Mouse (Mus musculus) ZHBTc4 (cell line): Measurements from ENCODE around the gene Sprtn.

ENCODE experiments used
- DNase-seq: peaks from one replicate; pipeline ENCODE4 v3.0.0-alpha.2; 2011; ENCODE audit warnings: low read depth, low spot score

Gene Sprtn

DNA sequence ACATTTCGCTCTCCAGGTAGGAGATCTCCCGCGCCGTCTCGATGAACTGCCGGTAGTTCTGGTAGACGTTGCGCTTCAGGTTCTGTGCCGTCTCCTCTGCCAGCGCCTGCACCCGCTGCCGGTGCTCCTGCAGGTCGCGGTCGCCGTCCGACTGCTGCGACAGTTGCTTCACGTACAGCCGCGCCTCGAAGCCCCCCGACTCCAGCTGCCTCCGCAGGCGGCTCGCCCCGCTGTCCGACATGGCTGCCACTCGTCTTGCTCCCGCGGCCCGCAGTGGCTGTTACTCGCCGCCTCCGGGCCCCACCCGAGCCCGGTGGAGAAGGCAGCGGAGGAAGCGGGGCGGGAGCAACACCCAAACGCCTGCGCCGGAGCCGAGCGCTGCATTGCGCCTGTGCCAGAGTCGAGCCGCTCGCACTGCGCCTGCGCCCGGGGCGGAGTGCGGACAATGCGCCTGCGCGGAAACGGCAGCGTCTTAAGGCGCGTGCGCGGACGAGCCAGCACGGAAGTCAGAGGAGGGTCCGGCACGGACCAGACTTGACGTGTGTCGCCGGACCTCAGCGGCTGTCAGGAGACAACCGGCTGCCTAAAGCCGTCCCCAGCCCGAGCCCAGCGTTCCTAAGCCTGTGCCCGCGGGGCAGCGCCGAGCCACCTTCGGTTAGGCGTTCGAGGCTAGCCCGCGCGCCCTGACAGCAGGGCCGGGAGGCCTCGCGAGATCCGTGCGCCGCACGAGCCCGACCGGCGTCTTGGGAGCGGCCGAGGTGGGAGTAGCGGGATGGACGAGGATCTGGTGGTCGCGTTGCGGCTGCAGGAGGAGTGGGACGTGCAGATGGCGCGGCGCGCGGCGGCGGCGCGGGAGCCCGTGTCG, at the start of gene Sprtn, which contains the start of gene Exoc8:
TSS of gene Sprtn (plus strand) at position 501 of the 865 bp plus-strand sequence.
TSS of gene Exoc8 (minus strand) at position 320 of the 865 bp plus-strand sequence.
- DNase-seq, result peak; percentile 98

DNA sequence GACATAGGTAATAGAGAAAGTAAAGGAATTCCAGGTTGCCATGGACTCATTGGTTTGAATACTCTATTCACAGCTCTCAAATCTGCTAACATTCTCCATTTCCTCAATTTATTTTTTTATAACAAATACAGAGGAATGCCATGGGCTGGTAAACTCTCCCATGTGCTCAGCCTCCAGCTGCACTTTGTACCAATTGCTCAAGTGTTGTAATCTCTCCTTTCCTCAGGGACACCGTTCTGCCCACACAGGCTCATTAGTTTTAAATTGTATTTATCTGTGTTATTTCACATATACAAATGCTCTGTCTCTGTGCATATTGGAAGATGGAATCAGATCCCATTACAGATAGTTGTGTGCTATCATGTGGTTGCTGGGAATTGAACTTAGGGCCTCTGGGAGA, 44.2 kb upstream of the Sprtn start:
- DNase-seq, result no peak

- DNase-seq, result peak; percentile 74
These were observed 38.2 kb upstream of the Sprtn start for GRCm38 (mm10) chr8:124859466-124859865.

- DNase-seq, result no peak
These were observed 37.5 kb upstream of the Sprtn start for GRCm38 (mm10) chr8:124860188-124860587.

DNA sequence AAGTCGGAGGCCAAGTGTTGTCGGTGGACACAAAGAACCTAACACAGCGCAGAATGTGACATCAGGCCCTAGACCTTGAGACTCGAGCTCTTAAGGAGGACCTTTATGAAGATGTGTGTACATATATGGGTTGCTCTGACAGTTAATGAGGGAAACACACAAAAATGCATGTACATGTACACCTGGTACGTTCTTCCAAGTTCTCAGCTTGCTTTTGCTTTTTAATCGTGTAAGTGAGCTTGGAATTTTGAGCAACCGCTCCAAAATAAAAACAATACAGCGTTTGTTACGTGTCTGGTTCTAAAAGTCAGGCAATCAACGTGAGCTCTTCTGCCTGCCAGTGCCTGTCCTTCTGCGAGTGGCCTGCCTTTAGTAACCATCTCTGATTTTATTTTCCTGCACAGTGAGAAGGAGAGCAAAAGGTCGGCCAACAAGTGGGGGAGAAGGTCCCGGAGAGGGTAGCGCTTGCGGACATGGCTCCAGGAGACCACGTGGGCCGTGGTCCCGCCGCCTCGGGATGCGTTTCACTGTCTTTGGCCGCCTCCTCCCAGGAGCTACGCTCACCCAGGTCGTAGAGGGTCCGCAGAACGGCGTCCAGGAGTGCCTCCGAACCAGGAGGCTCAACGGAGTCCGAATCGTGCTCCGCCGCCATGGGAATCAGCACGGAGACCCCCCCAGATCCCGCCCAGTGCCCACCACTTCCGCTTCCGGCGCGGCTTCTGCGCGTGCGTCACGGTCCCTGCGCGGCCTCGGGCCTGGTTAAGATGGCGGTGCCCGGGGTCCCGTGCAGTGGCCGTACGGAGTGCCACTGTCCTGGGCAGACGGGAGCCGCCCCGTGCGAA, 35.1 kb upstream of the Sprtn start, which contains the start of the genes Gnpat and 2810004N23Rik:
TSS of gene Gnpat (plus strand) at position 713 of the 842 bp plus-strand sequence.
TSS of gene 2810004N23Rik (minus strand) at position 800 of the 842 bp plus-strand sequence.
- peak; percentile 95 for DNase-seq

DNA sequence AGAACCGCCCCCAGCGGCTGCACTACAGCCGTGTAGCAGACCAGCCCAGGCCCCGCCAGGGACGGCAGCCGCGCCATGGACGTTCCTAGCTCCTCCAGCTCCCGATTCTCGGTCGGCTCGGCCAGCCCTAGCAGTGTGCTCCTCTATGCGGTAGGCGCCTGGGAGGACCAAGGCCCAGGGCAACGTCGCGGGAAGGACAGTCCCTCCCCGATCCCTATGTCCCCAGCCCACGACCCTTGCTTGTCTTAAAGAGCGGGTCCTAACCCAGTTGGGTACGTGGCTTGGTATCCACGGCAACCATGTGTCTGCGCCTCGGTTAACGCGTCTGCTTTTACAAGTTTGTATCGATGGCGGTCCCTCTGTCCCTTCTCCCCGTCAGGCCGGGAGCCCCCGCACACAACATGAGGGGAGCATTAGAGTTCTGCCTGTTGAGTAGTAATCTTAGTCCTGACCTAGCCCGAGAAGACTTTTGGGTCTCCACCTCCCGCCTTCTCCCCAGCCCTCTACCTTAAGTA, 34.5 kb upstream of the Sprtn start:
- no peak for DNase-seq

DNA sequence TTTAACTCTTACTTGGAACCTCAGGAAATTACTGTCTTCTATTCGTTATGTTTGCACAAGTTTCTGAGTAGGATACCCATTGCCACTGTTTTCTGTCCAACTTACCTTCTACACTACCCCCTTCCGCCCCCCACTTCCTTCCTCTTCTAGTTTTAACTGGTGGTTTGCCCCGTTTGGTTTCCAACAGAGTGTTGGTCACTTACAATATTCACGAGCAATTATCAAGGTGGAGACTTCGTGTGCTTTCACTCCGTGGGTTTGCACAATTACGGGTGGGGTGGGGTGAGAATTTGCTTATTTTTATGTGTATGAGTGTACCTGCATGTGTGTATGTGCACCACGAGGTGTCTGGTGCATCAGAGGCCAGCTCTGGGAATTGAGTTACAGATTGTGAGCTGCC, 34.0 kb upstream of the Sprtn start:
- no peak for DNase-seq

- DNase-seq, result no peak
These were observed 31.0 kb upstream of the Sprtn start for GRCm38 (mm10) chr8:124866669-124867068.

GRCm38 (mm10) chr8:124867126-124867525, 30.6 kb upstream of the Sprtn start:
- DNase-seq, result no peak

GRCm38 (mm10) chr8:124869708-124870107, 28.0 kb upstream of the Sprtn start:
- no peak for DNase-seq

DNA sequence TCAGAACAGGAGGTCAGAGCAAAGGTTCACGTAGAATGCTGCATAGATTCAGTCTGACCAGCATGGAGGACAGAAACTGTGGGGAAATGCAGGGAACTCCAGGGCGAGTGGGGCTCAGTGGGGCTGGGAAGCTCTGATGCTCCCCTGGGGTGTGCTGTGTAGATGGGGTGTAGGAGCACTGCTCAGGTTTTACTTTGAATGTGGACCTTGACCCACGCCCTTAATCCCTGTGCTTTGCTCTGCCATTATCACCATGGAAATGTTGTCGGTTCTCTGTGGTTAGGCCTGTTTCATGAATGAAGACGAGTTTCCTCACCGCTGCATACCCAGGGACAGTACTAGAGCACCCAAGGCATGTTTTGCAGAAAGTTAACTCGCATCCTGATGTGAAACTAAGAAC, 26.2 kb upstream of the Sprtn start:
- DNase-seq, result no peak

DNA sequence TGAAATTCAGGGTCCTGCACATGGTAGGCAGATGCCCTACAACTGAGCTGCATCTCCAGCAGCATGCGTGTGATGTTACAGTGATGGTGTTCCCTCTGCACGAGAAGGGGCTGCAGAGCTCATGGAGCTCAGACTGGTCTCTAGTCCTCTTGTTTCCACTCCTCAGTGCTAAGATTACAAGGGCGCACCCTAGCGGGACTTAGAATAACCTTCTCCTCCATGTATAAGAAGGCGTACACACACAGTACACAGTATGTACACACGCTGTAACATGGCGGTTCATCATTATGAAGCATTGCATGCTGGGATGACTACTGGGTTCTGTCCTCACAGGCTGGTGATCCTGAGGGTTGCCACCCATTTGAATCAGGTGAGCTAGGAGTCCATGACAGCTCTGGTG, 25.6 kb upstream of the Sprtn start:
- DNase-seq, result peak; percentile 81

- no peak for DNase-seq
These were observed 25.0 kb upstream of the Sprtn start for GRCm38 (mm10) chr8:124872690-124873089.

DNA sequence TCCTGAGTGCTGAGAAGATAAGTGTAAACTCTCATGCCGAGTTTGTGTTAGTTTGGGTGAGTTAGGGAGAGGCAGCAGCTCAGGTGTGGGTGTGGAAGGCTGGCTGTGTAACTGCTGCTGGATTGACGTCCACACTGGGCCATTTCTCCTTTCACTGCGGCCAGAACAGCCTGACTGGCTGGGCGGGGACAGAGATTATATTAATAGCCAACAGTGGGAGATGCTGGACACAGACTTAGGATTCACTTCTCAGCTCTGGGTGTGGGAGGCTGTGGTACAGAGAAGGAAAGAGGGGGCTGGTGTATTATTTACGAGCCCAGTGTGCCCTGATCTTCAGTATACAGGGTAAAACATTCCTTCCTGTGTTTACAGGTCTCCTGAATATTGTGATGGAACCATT, 19.5 kb upstream of the Sprtn start:
- DNase-seq, result no peak

GRCm38 (mm10) chr8:124878946-124879526, 18.6 kb upstream of the Sprtn start:
- no peak for DNase-seq

- DNase-seq, result peak; percentile 65
These were observed 9.3 kb upstream of the Sprtn start for GRCm38 (mm10) chr8:124888385-124888784.

- DNase-seq, result no peak
These were observed 5.1 kb upstream of the Sprtn start for GRCm38 (mm10) chr8:124892596-124892995.

GRCm38 (mm10) chr8:124896010-124896631, 1.6 kb upstream of the Sprtn start:
- DNase-seq, result peak; percentile 34

GRCm38 (mm10) chr8:124896632-124897385, 877 bp upstream of the Sprtn start:
- DNase-seq, result peak; percentile 49

DNA sequence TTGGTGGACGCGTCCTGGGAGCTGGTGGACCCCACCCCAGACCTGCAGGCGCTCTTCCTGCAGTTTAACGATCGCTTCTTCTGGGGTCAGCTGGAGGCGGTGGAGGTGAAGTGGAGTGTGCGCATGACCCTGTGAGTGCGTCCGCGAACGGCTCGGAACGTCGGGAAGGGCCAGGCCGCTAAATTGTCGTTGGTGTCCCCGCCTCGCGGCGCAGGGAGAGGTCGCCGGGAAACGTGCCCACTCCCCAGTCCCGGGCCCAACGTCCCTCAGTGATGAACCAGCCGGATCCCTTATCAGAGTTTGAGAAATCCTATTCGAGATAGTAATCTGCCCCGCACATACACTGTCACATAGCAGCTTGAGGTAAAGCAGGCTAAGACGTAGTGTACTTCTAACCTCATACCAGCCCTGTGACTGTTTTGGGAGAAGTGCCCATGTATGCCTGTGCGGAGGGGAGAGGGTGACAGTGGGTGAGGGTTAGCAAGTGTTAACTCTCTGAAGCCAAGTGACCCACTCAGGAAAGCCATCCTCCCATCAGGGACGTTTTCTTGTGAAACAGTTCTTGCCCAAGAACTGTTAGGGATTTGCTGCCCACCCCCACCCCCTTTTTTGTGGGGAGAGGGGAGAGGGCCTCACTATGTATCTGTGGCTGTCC, 692 bp downstream of the Sprtn start:
- no peak for DNase-seq
